Mouse (Mus musculus): Measurements from ENCODE around the gene Gm21119.
"Not testable (repeated sequence)": the region's sequence is repeated elsewhere in the genome, so short reads cannot be mapped to it uniquely, and the experiment has no call there.

The Gm21119 gene

GRCm38 (mm10) chr8:20652976-20653375 lies 38.3 kb downstream of the Gm21119 start:
- DNase-seq (ENCODE audit: low read depth), result not testable (repeated sequence)

DNA sequence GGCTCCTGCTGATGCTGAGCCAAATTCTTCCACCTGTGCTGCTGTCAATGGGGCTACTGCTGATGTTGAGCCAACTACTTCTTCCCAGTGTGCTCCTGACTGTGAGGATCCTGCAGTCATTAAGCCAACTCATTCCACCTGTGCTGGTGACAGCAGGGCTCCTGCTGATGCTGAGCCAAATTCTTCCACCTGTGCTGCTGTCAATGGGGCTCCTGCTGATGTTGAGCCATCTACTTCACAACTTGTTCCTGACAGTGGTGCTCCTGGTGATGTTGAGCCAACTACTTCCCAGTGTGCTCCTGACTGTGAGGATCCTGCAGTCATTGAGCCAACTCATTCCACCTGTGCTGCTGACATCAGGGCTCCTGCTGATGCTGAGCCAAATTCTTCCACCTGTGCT lies 63.7 kb downstream of the Gm21119 start:
- not testable (repeated sequence) for DNase-seq (ENCODE audit: low read depth)

All from fibroblast of lung, adult 2 months (primary cell).